Mouse (Mus musculus): Measurements from ENCODE around the gene Angpt4.
A peak's percentile ranks its signal among the peaks of the same experiment; 100 is the strongest.

Angpt4 gene

GRCm38 (mm10) chr2:151914120-151914519, 3.1 kb downstream of the Angpt4 start:
- no peak for DNase-seq (ENCODE audit: low read depth in 2 of 2, low spot score in 2 of 2)

- no peak for DNase-seq (ENCODE audit: low read depth in 2 of 2, low spot score in 2 of 2)
Observed at GRCm38 (mm10) chr2:151915111-151915510, 4.1 kb downstream of the Angpt4 start.

- DNase-seq (ENCODE audit: low read depth in 2 of 2, low spot score in 2 of 2): no peak
Observed at GRCm38 (mm10) chr2:151916061-151916831, 5.2 kb downstream of the Angpt4 start.

DNA sequence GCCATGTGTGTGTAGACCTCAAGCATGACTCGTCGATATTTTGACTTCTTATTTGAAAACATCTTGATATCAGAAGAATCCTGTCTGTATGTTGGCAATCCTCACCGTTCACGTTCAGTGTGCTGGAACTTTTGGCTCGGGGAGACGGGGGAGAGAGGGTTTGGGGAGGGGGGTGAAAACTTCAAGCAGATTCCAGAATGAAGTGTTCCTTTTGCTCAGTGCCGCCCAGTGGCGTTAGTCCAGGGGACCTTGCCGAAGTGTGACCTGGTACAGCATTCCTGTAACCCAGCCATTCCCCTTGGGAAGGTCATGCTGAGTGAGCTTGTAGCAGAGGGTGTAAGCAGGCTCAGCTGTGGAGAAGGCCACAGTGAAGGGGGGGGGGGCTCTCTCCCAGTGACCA, 8.1 kb downstream of the Angpt4 start:
- DNase-seq (ENCODE audit: low read depth in 2 of 2, low spot score in 2 of 2): no peak

DNA sequence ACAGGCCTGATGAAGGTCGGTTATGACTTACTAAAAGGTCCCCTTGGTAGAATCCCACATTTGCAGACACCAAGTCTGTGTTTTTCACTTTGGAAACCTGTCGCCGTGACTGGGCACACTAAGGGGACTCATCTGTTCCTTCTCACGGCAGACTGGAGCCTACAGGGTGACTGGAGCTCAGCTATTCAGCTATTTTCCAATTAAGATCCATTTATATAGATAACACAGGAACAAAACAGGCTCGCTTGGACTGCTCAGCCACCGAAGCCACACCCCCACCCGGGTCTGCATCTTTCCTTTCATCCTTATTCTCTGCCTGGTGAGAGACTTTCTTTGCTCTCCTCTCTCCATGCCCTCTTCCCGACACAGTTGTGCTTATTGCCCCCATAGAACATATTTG, 10.1 kb downstream of the Angpt4 start:
- no peak for DNase-seq (ENCODE audit: low read depth in 2 of 2, low spot score in 2 of 2)

DNA sequence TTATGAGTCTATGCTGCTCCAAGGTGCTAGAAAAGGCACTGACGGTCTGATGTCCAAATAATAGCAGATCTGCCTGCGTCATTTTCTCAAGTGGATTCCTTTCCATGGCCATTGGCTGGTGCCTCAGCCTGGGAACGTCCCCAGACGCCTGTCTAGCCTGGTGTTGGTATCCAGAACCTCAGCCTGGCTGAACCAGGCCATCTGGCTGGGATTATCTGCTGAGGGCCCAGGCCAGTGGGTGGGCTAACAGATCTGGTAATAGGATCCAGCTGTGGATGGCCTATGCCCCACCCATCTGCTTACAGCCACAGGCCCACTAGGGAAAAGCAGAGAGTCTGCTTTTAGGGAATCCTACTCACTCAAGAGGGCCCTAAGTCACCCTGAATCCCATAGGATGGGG, 10.6 kb downstream of the Angpt4 start:
- DNase-seq (ENCODE audit: low read depth in 2 of 2, low spot score in 2 of 2): no peak

GRCm38 (mm10) chr2:151924276-151924675, 13.3 kb downstream of the Angpt4 start:
- no peak for DNase-seq (ENCODE audit: low read depth in 2 of 2, low spot score in 2 of 2)

- DNase-seq (ENCODE audit: low read depth in 2 of 2, low spot score in 2 of 2): no peak
Observed at GRCm38 (mm10) chr2:151925715-151926114, 14.7 kb downstream of the Angpt4 start.

DNA sequence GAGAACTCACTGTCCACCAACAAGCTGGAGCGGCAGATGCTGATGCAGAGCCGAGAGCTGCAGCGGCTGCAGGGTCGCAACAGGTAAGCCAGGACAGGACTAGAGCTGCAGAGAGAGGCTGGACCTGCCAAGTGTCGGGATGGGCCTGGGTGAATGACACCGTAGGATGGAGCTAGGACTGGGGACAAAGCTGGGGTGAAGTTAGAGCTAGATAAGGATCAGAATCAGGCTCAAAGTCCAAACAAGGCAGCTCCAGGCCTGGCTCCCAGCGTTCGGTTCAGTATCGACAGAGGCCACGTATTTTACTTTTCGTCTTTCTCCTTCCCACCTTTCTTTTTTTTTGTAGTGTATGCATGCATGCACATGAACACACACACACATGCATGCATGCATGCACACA, 16.1 kb downstream of the Angpt4 start:
- no peak for DNase-seq (ENCODE audit: low read depth in 2 of 2, low spot score in 2 of 2)

- DNase-seq (ENCODE audit: low read depth in 2 of 2, low spot score in 2 of 2): peak; percentile 80 to 85
Observed at GRCm38 (mm10) chr2:151930389-151931074, 19.5 kb downstream of the Angpt4 start.

DNA sequence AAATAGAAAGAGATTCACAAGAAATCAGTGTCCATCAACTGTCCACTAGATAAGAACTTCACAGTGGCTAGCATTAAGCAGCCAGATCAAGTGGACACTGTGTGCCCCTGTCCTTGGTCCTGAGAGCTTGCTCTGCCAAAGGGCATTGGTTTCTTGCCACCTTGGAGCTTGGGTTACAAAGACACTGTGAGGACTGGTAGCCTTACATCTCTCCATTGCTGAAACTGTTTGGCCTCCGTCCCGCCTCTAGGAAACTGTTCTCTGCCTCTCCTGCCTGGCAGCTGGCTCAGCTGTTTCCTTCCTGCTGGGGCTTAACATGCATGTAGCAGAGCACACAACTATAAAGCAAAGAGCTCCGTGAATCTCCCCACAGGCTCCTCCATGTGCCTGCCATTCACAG, 26.9 kb downstream of the Angpt4 start:
- DNase-seq (ENCODE audit: low read depth in 2 of 2, low spot score in 2 of 2): no peak

DNA sequence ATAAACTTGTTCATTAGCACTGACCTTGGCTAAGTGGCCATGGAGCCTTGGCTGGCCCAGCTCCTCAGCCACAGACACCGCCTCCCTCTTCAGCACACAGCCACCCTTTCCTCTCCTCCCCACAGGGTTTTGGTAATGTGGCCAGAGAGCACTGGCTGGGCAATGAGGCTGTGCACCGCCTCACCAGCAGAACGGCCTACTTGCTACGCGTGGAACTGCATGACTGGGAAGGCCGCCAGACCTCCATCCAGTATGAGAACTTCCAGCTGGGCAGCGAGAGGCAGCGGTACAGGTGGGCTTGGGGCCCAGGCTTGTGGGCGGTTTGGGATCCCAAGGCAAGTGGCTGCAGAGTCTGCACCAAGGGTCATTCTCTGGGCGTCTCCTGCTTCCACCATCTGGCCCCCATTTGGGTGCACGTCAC, 27.8 kb downstream of the Angpt4 start:
- no peak for DNase-seq (ENCODE audit: low read depth in 2 of 2, low spot score in 2 of 2)

DNA sequence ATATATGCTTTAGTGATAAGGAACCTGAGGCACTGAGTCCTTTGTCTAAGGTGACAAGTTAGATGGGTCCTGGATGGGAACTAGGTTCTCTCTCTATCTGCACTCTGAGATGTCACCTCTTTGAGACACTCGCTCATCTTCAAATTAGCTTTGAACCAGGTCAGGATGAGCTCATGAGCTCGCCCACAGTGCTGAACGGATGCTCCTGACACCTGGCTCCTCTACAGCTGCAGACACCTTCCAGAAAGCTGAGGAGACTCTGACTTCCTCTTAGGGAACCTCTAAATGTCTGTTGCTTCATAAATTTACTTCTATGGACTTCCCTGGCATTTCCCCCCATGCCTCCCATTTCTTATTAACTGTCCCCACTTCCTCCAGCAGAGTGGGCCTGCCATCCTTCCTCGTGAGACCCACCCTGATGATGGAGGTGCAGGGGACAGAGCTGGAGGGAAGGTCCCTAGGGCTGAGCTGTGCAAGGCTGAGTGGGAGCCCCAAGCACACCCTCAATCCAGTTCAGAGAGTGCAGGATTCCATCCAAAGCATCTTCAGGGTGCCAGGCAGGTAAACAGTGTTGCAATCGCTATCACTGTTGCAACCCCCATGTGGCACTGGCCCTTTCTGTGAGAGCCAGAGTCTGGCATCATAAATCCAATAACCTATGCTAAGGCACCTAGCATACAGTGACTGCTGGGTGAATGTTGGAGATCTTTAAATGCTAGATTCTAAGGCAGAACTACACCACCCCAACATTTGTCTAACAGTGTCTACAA, 28.8 kb downstream of the Angpt4 start:
- DNase-seq (ENCODE audit: low read depth in 2 of 2, low spot score in 2 of 2): no peak

- DNase-seq (ENCODE audit: low read depth in 2 of 2, low spot score in 2 of 2): no peak
Observed at GRCm38 (mm10) chr2:151941269-151941668, 30.3 kb downstream of the Angpt4 start.

DNA sequence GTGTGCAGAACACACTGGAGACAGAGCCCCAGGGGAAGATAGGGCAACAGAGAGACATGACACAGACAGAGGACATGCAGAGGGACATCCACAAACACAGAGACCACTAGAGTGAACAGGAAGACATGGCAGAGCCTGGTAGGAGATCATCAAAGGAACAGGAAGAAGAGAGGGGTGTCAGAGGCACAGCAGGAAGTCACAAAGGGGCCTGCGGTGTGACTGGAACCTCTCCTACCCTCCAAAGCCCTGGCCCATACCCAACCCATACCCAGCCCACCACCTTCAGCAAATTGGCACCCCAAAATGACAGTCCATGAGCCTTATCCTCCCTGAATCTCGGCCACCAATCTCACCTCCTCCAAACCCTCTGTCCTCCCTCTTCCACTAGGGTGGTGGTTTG, 33.1 kb downstream of the Angpt4 start:
- peak; percentile 7 to 18 for DNase-seq (ENCODE audit: low read depth in 2 of 2, low spot score in 2 of 2)

DNA sequence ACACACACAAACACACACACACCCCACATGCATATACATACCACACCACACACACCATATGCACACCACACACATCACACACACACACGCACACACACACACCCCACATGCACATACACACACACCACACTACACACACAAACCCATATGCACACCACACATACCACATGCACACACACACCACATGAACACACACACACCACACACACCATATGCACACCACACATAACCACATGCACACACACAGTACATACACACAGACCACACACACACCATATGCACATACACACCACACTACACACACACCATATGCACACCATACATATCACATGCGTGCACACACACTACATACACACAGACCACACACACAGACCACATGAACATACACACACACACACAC, 36.6 kb downstream of the Angpt4 start:
- no peak for DNase-seq (ENCODE audit: low read depth in 2 of 2, low spot score in 2 of 2)

DNA sequence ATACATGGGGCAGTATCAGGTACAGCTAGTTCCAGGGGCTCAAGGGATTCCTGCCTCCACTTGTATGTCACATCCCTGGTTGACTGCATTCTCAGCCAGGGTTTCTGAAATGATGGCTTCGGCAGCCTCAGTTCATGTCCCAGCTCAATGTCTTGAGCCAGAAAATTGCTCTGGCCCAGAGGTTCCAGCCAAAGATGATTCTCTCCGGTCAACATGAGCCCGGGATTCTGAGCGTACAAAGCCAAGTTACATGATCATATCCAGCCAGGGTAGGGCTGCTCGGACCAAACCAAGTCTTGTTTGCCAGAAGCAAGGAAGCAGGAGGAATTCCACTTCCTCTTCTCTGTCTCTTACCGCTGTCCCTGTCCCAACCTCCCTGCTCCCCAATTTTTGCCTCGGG, 37.3 kb downstream of the Angpt4 start:
- no peak for DNase-seq (ENCODE audit: low read depth in 2 of 2, low spot score in 2 of 2)

- no peak for DNase-seq (ENCODE audit: low read depth in 2 of 2, low spot score in 2 of 2)
Observed at GRCm38 (mm10) chr2:151949082-151949774, 38.2 kb downstream of the Angpt4 start.

- no peak for DNase-seq (ENCODE audit: low read depth in 2 of 2, low spot score in 2 of 2)
Observed at GRCm38 (mm10) chr2:151953665-151954064, 42.7 kb downstream of the Angpt4 start.

DNA sequence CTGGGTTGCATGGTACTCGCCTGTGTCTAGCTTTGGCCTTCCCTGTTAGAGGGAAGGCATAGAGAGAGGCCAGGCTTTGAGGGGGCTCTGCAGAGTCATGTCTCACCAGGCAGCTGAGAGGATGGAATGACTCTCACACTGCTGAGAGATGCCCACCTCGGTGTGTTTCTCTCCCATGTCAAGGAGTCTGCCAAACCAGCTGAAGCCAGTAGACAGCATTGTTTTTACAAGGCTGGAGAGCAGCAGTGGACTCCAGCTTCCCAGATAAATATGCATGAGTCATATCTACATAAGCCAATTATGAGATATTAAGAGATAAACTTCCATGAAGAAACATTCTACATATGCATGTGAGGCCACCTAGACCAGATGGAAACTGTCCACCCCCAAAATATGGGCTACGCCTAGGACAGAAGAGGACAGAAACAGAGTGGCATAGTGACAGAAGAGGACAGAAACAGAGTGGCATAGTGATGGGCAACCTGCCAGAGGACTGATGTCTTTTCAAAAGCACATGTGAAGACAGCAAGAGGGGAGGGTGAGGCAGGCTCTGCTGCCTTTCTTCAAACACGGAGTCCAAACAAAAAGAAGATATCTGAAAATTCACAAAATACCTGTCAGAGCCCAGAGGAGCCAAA, 45.6 kb downstream of the Angpt4 start:
- no peak for DNase-seq (ENCODE audit: low read depth in 2 of 2, low spot score in 2 of 2)

GRCm38 (mm10) chr2:151959274-151959673, 48.3 kb downstream of the Angpt4 start:
- no peak for DNase-seq (ENCODE audit: low read depth in 2 of 2, low spot score in 2 of 2)

All from CD8-positive naive resting alpha-beta T cell, adult 2 months (primary cell).